ENCODE assay signal across 12 mouse cellular contexts in the genomic region with DNA sequence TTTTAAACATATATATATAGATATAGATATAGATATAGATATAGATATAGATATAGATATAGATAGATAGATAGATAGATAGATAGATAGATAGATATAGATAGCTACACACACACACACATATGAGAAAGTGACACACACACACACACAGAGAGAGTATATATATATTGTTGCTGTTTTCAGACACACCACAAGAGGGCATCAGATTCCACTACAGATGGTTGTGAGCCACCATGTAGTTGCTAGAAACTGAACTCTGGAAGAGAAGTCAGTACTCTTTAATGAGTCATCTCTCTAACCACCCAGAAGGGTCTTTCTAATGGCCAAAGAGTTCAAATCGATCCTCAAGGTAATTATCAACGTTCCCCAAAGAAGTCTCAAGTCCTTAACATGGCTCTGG.
"Had no signal": no experiment of that assay in that cellular context is flagged by ENCODE, and none has a peak within 500 bp of the region (broad histone marks: within the 10 kb centered on the region; RNA-seq: fewer than 3 reads in every experiment).

No protein-coding gene starts in this region.

- H3K4me3 ChIP-seq: left cerebral cortex, adult 2 months; limb, embryonic 15.5 days; liver, embryonic 13.5 days; neural tube, embryonic 12.5 days had no signal

- H3K4me1 ChIP-seq: liver, embryonic 13.5 days; neural tube, embryonic 12.5 days had no signal

- H3K4me2 ChIP-seq: limb, embryonic 15.5 days; liver, embryonic 13.5 days; neural tube, embryonic 12.5 days had no signal

- H3K27me3 ChIP-seq: limb, embryonic 15.5 days; liver, embryonic 13.5 days; neural tube, embryonic 12.5 days had no signal

- H3K9ac ChIP-seq: limb, embryonic 15.5 days; liver, embryonic 13.5 days; liver, postnatal 0 days; neural tube, embryonic 12.5 days had no signal

- ATAC-seq: liver, postnatal 0 days; lung, postnatal 0 days had no signal

- H3K27ac ChIP-seq: left cerebral cortex, adult 2 months; limb, embryonic 15.5 days; liver, embryonic 13.5 days; neural tube, embryonic 12.5 days had no signal

- H3K9me3 ChIP-seq: limb, embryonic 15.5 days; liver, embryonic 13.5 days; neural tube, embryonic 12.5 days had no signal

- H3K36me3 ChIP-seq: limb, embryonic 15.5 days; liver, embryonic 13.5 days; neural tube, embryonic 12.5 days had no signal

- DNase-seq: kidney, adult 8-10 months; kidney, postnatal 36 days; liver, embryonic 13.5 days; liver, postnatal 0 days; lung, postnatal 36 days; midbrain, embryonic 14.5 days; thymus, adult 2 months; thymus, postnatal 25 days had no signal
